Mouse (Mus musculus): ENCODE results near the gene Reep3.

GRCm38 (mm10) chr10:67010521-67010920 is 86.2 kb downstream of the Reep3 start:
- TF ChIP-seq POLR2A (IDR thresholded peaks at IDR 0.05; ENCODE audit: control insufficient read depth in 1 of 2, insufficient read depth in 1 of 2, low read depth in 1 of 2, low read length in 2 of 2, poor library complexity in 1 of 2), result no peak
- no peak for TF ChIP-seq ZC3H11A (IDR thresholded peaks at IDR 0.05; ENCODE audit: low read depth, low read length)
- TF ChIP-seq MXI1 (IDR thresholded peaks at IDR 0.05; ENCODE audit: low read depth, low read length), result no peak
